Mouse (Mus musculus) kidney, embryonic 14.5 days (tissue): ENCODE data around the gene Prr7. TPM values are rescaled to one million over a fixed set of nuclear protein-coding genes. Genes with fewer than 3 reads are reported as not detected.

Source experiments
- ATAC-seq: fragments of 200-750 bp; cut with Nextera tagmentation; 2 replicates; pipeline ENCODE4 v1.8.0; 2017; ENCODE audit warnings: moderate number of reproducible peaks, mild to moderate bottlenecking, moderate TSS enrichment, moderate library complexity; ENCODE audit not compliant: low FRiP score, low TSS enrichment
- H3K27ac ChIP-seq: fragments of 300-500 bp; sonication (generic); 2 replicates; pipeline ENCODE4 v1.5.1; 2014; ENCODE audit warnings: low read depth, mild to moderate bottlenecking, low read length, moderate library complexity, mixed read lengths
- H3K27me3 ChIP-seq: fragments of 300-500 bp; sonication (generic); 2 replicates; pipeline ENCODE4 v1.6.1; 2014; ENCODE audit warnings: mild to moderate bottlenecking, low read length; ENCODE audit not compliant: control insufficient read depth, insufficient read depth
- H3K36me3 ChIP-seq: fragments of 300-500 bp; sonication (generic); 2 replicates; pipeline ENCODE4 v1.6.1; 2014; ENCODE audit warnings: low read length, mixed read lengths; ENCODE audit not compliant: control insufficient read depth, insufficient read depth
- H3K4me1 ChIP-seq: fragments of 300-500 bp; sonication (generic); 2 replicates; pipeline ENCODE4 v1.6.1; 2014; ENCODE audit warnings: low read length, mixed read lengths; ENCODE audit not compliant: control insufficient read depth, insufficient read depth
- H3K4me2 ChIP-seq: fragments of 300-500 bp; sonication (generic); replicated peaks from 2 replicates; pipeline ENCODE4 v1.6.1; 2014; ENCODE audit warnings: low read depth, mild to moderate bottlenecking, low read length
- H3K4me3 ChIP-seq: fragments of 300-500 bp; sonication (generic); 2 replicates; pipeline ENCODE4 v1.5.1; 2014; ENCODE audit warnings: mild to moderate bottlenecking, low read length
- H3K9ac ChIP-seq: fragments of 300-500 bp; sonication (generic); 2 replicates; pipeline ENCODE4 v1.6.1; 2014; ENCODE audit warnings: low read depth, mild to moderate bottlenecking, low read length, moderate library complexity
- H3K9me3 ChIP-seq: fragments of 300-500 bp; sonication (generic); 2 replicates; pipeline ENCODE4 v1.6.1; 2016; ENCODE audit warnings: low read length; ENCODE audit not compliant: control insufficient read depth
- WGBS: fragments of 180-500 bp; shearing (Covaris S2); extraction: QIAGEN DNeasy Blood & Tissue Kit; methylation state at CpG from one replicate; pipeline ENCODE4 v1.1.7; 2014; 5-methylcytosine and 5-hydroxymethylcytosine counted together
- microRNA-seq: library from miRNA; unstranded; fragments of <30 nt; microRNA quantifications from one replicate; pipeline ENCODE4, GENCODE M21; 2016
- polyA plus RNA-seq: library from polyadenylated mRNA; unstranded; fragments of >200 nt; fragmentation: Nextera tagmentation; extraction: Ambion mirVana; gene quantifications from 2 replicates; pipeline ENCODE4 v1.2.1, GENCODE M21; 2014

The Prr7 gene
- polyA plus RNA-seq, 1 experiment from 2014 or later = 0.77 TPM

GRCm38 (mm10) chr13:55513111-55513748, 49.2 kb downstream of the Prr7 start, which contains the start of gene Pdlim7:
TSS of gene Pdlim7 (minus strand) at chr13:55513676.
- Histone ChIP-seq H3K4me2 (peak within 1 kb of the TSS; percentile 93), H3K27me3 (no peaks in the 10 kb centered on the region; the same call in 1 of the 2 replicates), H3K9ac (peak within 1 kb of the TSS; percentile 70), H3K36me3 (peaks cover 21% of the 10 kb centered on the region), H3K27ac (peak within 1 kb of the TSS; percentile 72; the same call in 1 of the 2 replicates), H3K9me3 (no peaks in the 10 kb centered on the region), H3K4me1 (peaks cover 26% of the 10 kb centered on the region), H3K4me3 (peak within 1 kb of the TSS; percentile 58)
- peak; percentile 82 for ATAC-seq
- WGBS = under 1% methylated on average over 54 of the region's 55 CpGs

- peaks cover 26% of the 10 kb centered on the region for H3K4me1 ChIP-seq
- H3K4me2 ChIP-seq = peak overlapping the region; percentile 93
- H3K27ac ChIP-seq = no peak overlapping the region
- H3K4me3 ChIP-seq = peak overlapping the region; percentile 58
- 38% methylated on average over 9 of the region's 9 CpGs for WGBS
- H3K9me3 ChIP-seq = no peaks in the 10 kb centered on the region
- no peaks in the 10 kb centered on the region; the same call in 1 of the 2 replicates for H3K27me3 ChIP-seq
- peaks cover 15% of the 10 kb centered on the region for H3K36me3 ChIP-seq
- ATAC-seq = no peak
- no peak overlapping the region for H3K9ac ChIP-seq
Measured at GRCm38 (mm10) chr13:55513828-55514227, 49.8 kb downstream of the Prr7 start.

- Histone ChIP-seq H3K9ac (no peak overlapping the region), H3K9me3 (no peaks in the 10 kb centered on the region), H3K27ac (no peak overlapping the region), H3K36me3 (no peaks in the 10 kb centered on the region), H3K4me3 (no peak overlapping the region), H3K4me2 (no peak overlapping the region), H3K4me1 (peaks cover 6% of the 10 kb centered on the region), H3K27me3 (no peaks in the 10 kb centered on the region; the same call in 1 of the 2 replicates)
- ATAC-seq = no peak
- 4% methylated on average over 5 of the region's 5 CpGs for WGBS
Measured at GRCm38 (mm10) chr13:55516955-55517354, 52.9 kb downstream of the Prr7 start.

GRCm38 (mm10) chr13:55519606-55520005, 55.5 kb downstream of the Prr7 start:
- Histone ChIP-seq H3K36me3 (0 out of 2 replicates have a peak, but pooled peaks cover 3% of the 10 kb centered on the region), H3K9ac (no peak overlapping the region), H3K9me3 (no peaks in the 10 kb centered on the region), H3K27me3 (no peaks in the 10 kb centered on the region; the same call in 1 of the 2 replicates), H3K4me1 (peaks cover 6% of the 10 kb centered on the region), H3K4me2 (no peak overlapping the region), H3K4me3 (no peak overlapping the region), H3K27ac (no peak overlapping the region)
- no peak for ATAC-seq
- 76% methylated on average over 4 of the region's 4 CpGs for WGBS

GRCm38 (mm10) chr13:55522730-55523129, 58.7 kb downstream of the Prr7 start:
- Histone ChIP-seq H3K4me1 (peaks cover 6% of the 10 kb centered on the region), H3K27ac (no peak overlapping the region), H3K9me3 (no peaks in the 10 kb centered on the region), H3K36me3 (0 out of 2 replicates have a peak, but pooled peaks cover 3% of the 10 kb centered on the region), H3K4me3 (no peak overlapping the region), H3K9ac (no peak overlapping the region), H3K27me3 (no peaks in the 10 kb centered on the region), H3K4me2 (no peak overlapping the region)
- WGBS = 61% methylated on average over 8 of the region's 8 CpGs
- 0 out of 2 replicates have a peak, but pooled peaks have one; percentile 10 for ATAC-seq

Small RNA genes lying within 50 kb of the gene (microRNA-seq; reads per million reads assigned to microRNA genes)
- gene Mir6943 (not detected), gene Mir6944 (29.5 reads per million, percentile 40 among the genes with 10 or more reads in this experiment), gene Mir6945 (1.3 reads per million)

Other genes with a start within 250 kb of the Prr7 start
- 482 and 508 TPM in 2 replicates for gene Prelid1, start 143.8 kb upstream of the Prr7 start, polyA plus RNA-seq
- 80.1 and 92.5 TPM in 2 replicates for gene Rab24, start 142.3 kb upstream of the Prr7 start, polyA plus RNA-seq
- 25.7 and 31.2 TPM in 2 replicates for gene Mxd3, start 134.4 kb upstream of the Prr7 start, polyA plus RNA-seq
- gene Lman2, start 101.5 kb upstream of the Prr7 start, polyA plus RNA-seq = 75.0 and 108 TPM in 2 replicates
- gene Rgs14, start 94.5 kb upstream of the Prr7 start, polyA plus RNA-seq = 0.86 and 0.92 TPM in 2 replicates
- 15.5 and 39.4 TPM in 2 replicates for gene Slc34a1, start 66.1 kb upstream of the Prr7 start, polyA plus RNA-seq
- not detected in 2 replicates for gene Pfn3, start 49.0 kb upstream of the Prr7 start, polyA plus RNA-seq
- not detected in 2 replicates for gene F12, start 37.5 kb upstream of the Prr7 start, polyA plus RNA-seq
- 38.9 and 59.3 TPM in 2 replicates for gene Grk6, start 19.2 kb upstream of the Prr7 start, polyA plus RNA-seq
- gene Dbn1, start 23.8 kb downstream of the Prr7 start, polyA plus RNA-seq = 118 and 164 TPM in 2 replicates
- 136 and 141 TPM in 2 replicates for gene Pdlim7, start 49.4 kb downstream of the Prr7 start, polyA plus RNA-seq
- gene Dok3, start 65.0 kb downstream of the Prr7 start, polyA plus RNA-seq = 1.9 and 2.2 TPM in 2 replicates
- 94.1 and 94.7 TPM in 2 replicates for gene Ddx41, start 72.4 kb downstream of the Prr7 start, polyA plus RNA-seq
- gene Fam193b, start 106.9 kb downstream of the Prr7 start, polyA plus RNA-seq = 36.7 and 39.3 TPM in 2 replicates
- gene Tmed9, start 109.5 kb downstream of the Prr7 start, polyA plus RNA-seq = 73.5 and 232 TPM in 2 replicates
- gene B4galt7, start 135.6 kb downstream of the Prr7 start, polyA plus RNA-seq = 13.5 and 18.2 TPM in 2 replicates
- 58.3 and 60.3 TPM in 2 replicates for gene Caml, start 158.7 kb downstream of the Prr7 start, polyA plus RNA-seq
- gene Ddx46, start 170.8 kb downstream of the Prr7 start, polyA plus RNA-seq = 35.7 and 48.5 TPM in 2 replicates
- gene B230219D22Rik, start 228.9 kb downstream of the Prr7 start, polyA plus RNA-seq = 55.2 and 77.6 TPM in 2 replicates